Mouse (Mus musculus) testis, adult 2 months (tissue): ENCODE data around the gene Prss45.

Experiments
- CTCF ChIP-seq: fragments of 200-500 bp; IDR thresholded peaks from 2 replicates; pipeline ENCODE4 v1.5.1; 2012; ENCODE audit warnings: low read depth, mild to moderate bottlenecking, inconsistent platforms, low read length, moderate library complexity; ENCODE audit not compliant: control insufficient read depth, insufficient read depth, insufficient replicate concordance
- POLR2A ChIP-seq: fragments of 200-500 bp; IDR thresholded peaks from 2 replicates; pipeline ENCODE4 v1.6.1; 2012; ENCODE audit warnings: low read depth, mild to moderate bottlenecking, inconsistent platforms, low read length, moderate library complexity; ENCODE audit not compliant: control insufficient read depth

- peak; percentile 70; the same call in 1 of the 2 replicates for TF ChIP-seq CTCF
- no peak for TF ChIP-seq POLR2A
These were observed 55.8 kb downstream of the Prss45 start for GRCm38 (mm10) chr9:110890026-110890783.
